ENCODE assay signal across 15 mouse cellular contexts in genomic region chr6:129337751-129338150, GRCm38 (mm10). TPM values are rescaled to one million over a fixed set of nuclear protein-coding genes. Genes with fewer than 3 reads are reported as not detected.
"Had no signal": no experiment of that assay in that cellular context is flagged by ENCODE, and none has a peak within 500 bp of the region (broad histone marks: within the 10 kb centered on the region; RNA-seq: fewer than 3 reads in every experiment).

No protein-coding gene starts in this region.

- DNase-seq: liver, embryonic 13.5 days; lung, embryonic 14.5 days; lung, postnatal 10 days; lung, postnatal 4 days; midbrain, embryonic 14.5 days; retina, postnatal 1 day; right cerebral cortex, adult 18-20 months; right cerebral cortex, postnatal 25 days; right cerebral cortex, postnatal 4 days; spleen, adult 18-20 months; thymus, adult 18-20 months; thymus, postnatal 14 days; thymus, postnatal 4 days had no signal

- ATAC-seq: midbrain, embryonic 16.5 days had no signal

RNA-seq across cellular contexts. Expression of gene 4922502D21Rik, which starts 6.2 kb away (rescaled TPM):
- total RNA-seq: megakaryocyte-erythroid progenitor cell, adult 5-6 weeks had no signal

RNA-seq across cellular contexts. Expression of gene Clec12b, which starts 47.9 kb away (rescaled TPM):
- total RNA-seq: megakaryocyte-erythroid progenitor cell, adult 5-6 weeks had no signal

RNA-seq across cellular contexts. Expression of gene Clec1b, which starts 59.3 kb away (rescaled TPM):
- total RNA-seq: megakaryocyte-erythroid progenitor cell, adult 5-6 weeks had no signal
